Mouse (Mus musculus): ENCODE data around the gene Gipc2.

GRCm38 (mm10) chr3:152152483-152152804, 13.6 kb downstream of the Gipc2 start:
- TF ChIP-seq CTCF (IDR thresholded peaks at IDR 0.05; ENCODE audit: insufficient read depth, low read length) (no peak), POLR2A (IDR thresholded peaks at IDR 0.05; ENCODE audit: borderline replicate concordance, extremely low read depth, low read depth, low read length) (no peak)
